Mouse (Mus musculus): ENCODE measurements around the gene Garnl3. TPM values are rescaled to one million over a fixed set of nuclear protein-coding genes. Genes with fewer than 3 reads are reported as not detected.
"Not testable (repeated sequence)": the region's sequence is repeated elsewhere in the genome, so short reads cannot be mapped to it uniquely, and the experiment has no call there.

Garnl3 gene
- total RNA-seq, 1 experiment from 2014 or later, result 1.1 TPM

DNA sequence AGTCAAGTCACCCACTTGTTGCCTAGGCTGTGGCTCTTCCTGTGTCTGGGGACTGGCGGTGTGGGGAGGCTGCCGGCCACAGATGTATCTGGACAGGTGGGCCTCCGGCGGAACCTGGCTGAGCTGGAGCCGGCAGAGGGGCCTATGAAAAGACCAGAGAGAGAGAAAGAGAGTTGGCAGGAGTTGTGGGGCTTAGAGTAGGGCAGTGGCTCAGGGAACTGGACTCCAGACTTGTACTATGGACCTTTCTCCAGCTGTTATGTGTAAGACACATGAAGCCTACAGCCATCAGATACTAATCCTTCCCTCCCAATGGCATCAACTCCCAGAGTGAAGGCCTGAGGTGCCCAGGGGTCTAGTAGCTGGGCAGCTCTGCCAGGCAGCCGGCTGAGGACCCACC lies 27.4 kb upstream of the Garnl3 start:
- no peak for ATAC-seq (replicated peaks; ENCODE audit: low read depth, poor library complexity, severe bottlenecking)

GRCm38 (mm10) chr2:33156283-33156781 lies 24.9 kb upstream of the Garnl3 start:
- ATAC-seq (replicated peaks; ENCODE audit: low read depth, poor library complexity, severe bottlenecking), result no peak

DNA sequence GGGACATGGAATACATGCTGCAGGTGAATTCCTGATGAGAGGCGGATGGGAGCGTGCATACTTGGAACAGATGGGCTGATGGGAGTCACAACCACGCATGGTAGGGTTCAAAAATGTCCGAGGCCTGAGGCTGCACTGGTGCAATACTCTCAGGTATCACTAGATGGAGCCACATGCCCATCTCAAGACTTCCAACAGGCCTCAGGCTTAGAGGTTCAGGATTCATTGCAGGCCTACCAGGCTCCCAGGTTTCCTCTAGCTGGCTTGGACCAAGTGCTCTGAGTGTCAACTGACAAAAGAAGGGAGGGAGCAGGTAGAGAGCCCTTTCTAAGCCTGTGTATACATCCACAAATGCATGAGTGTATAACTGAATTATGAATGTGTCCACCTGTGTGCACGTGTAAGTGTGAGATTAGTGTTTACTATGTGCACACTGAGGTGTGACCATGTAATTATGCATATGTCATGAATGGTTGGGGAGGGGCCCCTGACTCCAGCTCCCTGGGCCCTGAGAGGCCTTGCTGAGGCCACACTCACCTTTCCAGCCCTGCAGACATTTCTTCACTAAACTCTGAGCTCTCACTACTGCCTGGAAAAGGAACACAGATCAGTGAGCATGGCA lies 23.4 kb upstream of the Garnl3 start:
- ATAC-seq (replicated peaks; ENCODE audit: low read depth, poor library complexity, severe bottlenecking), result peak; percentile 94

DNA sequence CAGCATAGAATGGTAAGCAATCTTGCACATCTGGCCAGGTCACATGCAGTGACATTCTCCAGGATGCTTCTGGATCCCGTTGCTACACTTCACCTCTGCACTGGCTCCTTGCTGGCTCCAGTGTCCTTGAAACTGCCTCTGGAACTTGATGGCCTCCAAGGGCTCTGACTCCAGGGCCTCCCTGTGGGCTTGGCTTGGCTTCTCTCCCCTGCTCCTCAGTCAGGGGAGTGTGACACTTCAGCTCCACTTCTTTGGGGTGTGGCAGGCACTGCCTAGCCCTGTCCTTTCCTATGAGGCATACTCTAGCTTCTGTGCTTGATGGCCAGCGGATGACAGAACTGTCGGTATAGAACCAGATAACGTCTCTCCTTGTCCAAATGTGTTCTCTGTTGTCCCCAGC lies 15.5 kb upstream of the Garnl3 start:
- no peak for ATAC-seq (replicated peaks; ENCODE audit: low read depth, poor library complexity, severe bottlenecking)

- ATAC-seq (replicated peaks; ENCODE audit: low read depth, poor library complexity, severe bottlenecking), result no peak
Observed at GRCm38 (mm10) chr2:33143292-33143691, 11.8 kb upstream of the Garnl3 start.

DNA sequence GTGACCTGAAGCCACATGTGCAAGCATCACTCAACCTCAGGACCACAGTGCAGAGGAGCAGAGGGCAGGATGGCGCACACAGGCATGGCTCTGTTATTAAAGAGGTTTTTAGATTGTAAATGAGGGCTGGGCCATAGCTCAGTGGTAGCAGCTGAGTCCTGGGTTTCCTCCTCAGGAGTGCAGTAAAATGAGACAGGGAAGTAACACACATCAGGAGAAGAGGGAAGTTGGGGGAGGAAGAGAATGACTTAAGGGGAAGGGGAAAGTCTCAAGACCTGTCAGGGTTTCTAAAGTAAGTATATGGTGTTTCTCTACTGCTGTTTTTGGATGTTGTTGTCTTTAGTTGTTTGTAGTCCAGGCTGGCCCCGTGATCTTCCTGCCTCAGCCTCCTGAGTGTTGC lies 7.0 kb upstream of the Garnl3 start:
- ATAC-seq (replicated peaks; ENCODE audit: low read depth, poor library complexity, severe bottlenecking), result 0 out of 2 replicates have a peak, but pooled peaks have one; percentile 29

DNA sequence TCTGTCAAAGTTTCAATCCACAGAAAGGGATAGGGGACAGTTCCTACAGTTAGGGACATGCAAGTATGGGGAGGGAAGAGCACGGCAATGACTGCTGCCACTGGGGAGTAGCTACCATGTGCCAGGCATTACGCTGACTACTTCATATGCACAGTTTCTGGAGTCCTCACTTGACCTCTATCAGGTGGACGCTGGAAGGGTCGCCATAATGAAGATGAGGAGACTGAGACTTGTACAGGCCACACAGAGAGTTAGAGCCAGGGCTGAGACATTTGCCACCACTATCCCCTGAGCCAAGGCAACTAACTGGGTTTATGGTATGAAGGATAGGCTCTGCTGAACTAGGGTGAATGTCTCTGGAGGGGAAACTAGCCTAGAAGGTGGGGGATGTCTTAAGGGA lies 6.3 kb upstream of the Garnl3 start:
- ATAC-seq (replicated peaks; ENCODE audit: low read depth, poor library complexity, severe bottlenecking), result no peak

- ATAC-seq (replicated peaks; ENCODE audit: low read depth, poor library complexity, severe bottlenecking), result no peak
Observed at GRCm38 (mm10) chr2:33137244-33137643, 5.8 kb upstream of the Garnl3 start.

DNA sequence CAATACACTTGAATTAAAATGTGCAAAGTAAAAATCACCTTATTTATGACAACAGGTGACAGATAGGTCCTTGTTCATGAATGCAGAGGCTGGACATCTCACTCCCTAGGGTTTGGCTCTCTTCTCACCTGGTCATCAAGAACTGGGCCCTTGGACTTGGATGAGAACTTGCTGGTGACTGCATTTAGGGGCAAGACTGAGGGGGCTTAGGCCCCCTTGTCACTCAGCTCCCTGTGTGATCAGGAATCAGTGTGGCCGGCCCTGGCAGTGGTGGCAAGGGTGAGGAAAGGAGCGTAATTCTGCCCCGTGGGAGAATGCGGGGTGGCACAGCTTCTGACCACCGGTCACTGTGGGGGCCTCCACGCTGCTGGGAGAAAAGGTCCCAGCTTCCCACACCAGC lies 4.9 kb upstream of the Garnl3 start:
- no peak for ATAC-seq (replicated peaks; ENCODE audit: low read depth, poor library complexity, severe bottlenecking)

DNA sequence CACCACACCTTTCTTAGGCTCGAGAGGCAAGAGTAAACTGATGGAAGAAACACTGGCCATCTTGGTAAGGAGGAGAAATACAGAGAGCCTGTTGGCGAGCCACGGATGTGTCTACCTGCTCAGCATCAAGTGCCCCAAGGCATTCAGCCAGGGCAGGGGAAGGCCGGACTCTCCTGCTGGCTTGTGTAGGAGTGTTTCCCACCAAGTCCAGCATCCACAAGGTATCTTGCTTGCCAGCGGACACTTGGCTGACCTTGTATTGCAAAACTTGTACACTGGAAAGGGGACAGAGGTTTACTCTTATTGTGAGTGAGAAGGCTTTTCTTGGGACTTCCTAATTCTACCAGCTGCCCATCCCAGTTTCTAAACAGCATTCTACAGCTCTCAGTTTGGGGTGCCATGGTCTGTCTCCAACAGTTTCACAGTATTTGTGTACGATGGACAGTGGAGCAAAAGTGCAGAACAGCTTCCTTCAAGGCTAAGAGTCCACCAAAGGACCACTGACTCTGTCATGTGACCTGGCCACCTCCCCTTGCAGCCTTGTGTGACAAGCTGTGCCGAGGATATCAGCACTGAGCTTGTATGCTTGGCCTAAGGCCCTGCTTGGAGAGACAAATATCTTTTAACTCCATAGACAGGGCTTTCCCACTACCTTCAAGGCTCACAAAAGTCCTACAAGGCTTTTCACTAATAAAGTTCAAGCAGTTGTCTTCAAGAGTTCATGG lies 3.5 kb upstream of the Garnl3 start:
- no peak for ATAC-seq (replicated peaks; ENCODE audit: low read depth, poor library complexity, severe bottlenecking)

DNA sequence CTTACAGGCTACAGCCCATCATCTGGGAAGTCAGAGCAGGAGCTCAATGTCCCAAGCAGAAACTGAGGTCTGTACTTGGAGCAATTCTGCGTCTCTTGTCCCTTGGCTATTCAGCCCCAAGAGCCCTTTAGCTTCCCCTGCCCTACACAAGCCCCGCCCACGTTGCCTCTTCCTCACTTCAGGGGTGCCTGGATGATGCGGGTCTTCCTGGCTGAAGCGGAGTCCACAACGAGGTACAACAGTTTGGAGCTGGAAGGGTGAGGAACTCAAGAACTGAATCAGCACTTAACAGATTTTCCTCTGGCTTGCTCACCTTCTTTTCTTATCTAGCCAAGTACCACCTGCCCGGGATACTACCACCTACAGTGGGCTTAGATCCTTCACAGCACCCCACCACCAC lies 852 bp upstream of the Garnl3 start:
- no peak for ATAC-seq (replicated peaks; ENCODE audit: low read depth, poor library complexity, severe bottlenecking)

DNA sequence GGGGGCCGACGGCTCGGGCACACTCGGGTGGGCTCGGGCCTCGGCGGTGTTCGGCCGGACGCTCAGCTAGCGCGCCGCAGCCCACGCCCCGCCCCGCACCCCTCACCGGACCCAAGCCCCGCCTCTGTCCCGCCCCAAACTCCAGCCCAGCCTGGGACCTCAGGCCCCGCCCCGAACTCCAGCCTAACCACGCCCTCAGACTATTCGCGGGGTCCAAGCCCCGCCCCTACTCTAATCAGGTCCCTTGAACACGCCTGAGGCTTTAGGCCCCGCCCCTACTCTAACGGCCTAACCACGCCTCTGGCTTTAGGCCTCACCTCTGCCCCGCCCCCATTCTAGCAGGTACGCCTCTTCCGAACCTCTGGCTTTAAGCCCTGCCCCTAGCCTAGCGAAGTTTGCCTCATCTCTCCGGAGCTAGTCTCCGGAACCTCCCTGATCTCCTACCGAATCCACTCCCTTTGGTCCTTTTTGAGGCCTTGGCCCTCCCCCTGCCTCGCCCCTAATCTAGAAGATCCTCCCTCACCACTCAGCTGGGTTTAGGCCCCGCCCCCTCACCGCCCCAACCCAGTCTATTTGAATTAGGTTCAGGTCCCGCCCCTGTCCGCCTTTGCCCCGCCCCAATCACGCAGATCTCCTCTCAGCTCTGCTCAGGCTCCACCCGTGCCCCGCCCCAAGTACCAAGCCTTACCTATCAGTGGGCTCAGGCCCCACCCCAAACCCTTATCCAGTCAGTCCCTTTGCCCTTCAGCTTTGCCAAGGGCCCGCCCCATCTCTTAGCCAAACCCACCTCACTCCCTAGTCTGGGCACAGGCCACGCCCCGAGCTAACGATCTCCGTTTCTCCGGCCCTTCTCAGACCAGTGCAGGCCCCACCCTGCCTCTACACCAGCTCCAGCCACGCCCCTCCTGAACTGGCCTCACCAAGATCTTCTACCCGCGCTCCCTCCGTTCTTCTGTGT lies 649 bp downstream of the Garnl3 start:
- ATAC-seq (replicated peaks; ENCODE audit: low read depth, poor library complexity, severe bottlenecking), result peak; percentile 83

GRCm38 (mm10) chr2:33130141-33130525 lies 1.3 kb downstream of the Garnl3 start:
- ATAC-seq (replicated peaks; ENCODE audit: low read depth, poor library complexity, severe bottlenecking), result 0 out of 2 replicates have a peak, but pooled peaks have one; percentile 0

DNA sequence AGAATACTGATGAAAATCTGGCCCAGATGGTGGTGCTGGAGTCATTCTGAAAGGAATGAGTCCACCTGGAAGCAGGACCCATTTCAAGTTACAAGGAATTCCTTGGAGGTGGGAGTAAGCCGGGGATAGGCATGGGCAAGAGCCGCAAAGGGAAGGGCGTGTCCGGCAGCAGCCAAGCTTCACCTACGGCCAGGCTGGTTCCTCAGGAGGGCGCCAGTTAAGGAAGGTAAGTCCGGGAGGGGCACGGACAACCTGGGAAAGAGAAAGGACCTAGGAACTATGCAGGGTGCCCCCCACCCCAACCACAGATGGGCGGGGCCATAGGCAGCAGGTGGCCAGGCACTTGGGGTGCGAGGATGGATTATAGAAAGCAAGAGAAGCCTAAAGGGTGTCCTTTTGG lies 1.8 kb downstream of the Garnl3 start:
- no peak for ATAC-seq (replicated peaks; ENCODE audit: low read depth, poor library complexity, severe bottlenecking)

DNA sequence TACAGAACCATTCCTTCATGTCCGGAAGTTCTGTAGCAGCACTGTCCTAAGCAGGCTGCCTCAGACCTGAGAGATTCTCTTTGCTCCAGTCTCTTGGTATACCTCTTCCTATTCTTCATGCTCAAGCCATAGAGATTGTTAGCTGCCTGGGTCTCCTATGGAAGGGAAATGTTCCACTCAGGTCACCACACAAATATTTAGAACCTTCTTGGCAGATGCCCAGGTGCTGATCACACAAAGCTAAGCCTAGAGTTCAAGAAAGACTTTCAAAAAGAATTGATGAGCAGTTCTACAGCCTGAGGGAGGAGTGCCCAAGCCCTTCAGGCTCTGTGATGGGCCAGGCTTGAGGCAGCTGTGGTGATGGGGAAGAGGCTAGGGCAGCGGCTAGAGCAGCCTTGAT lies 2.4 kb downstream of the Garnl3 start:
- ATAC-seq (replicated peaks; ENCODE audit: low read depth, poor library complexity, severe bottlenecking), result no peak

- ATAC-seq (replicated peaks; ENCODE audit: low read depth, poor library complexity, severe bottlenecking), result no peak
Observed at GRCm38 (mm10) chr2:33127271-33127670, 4.2 kb downstream of the Garnl3 start.

DNA sequence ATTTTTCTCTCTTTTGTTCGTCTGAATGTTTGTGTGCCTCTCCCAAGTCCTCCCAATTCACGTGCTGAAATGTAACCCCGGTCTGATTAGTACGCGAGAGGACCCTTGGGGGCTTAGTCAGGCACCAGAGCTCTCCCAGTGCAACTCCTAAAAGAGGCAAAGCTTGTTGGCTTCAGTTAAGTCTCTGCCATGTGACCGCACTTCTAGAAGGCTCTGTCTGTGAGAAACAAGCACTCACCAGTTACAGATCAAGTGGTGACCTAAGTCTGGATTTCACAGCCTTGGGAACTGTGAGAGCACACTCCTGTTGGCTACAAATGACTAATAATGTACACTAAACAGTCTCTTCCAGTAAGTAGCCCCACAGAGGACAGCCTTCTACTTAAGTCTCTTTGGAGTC lies 8.6 kb downstream of the Garnl3 start:
- ATAC-seq (replicated peaks; ENCODE audit: low read depth, poor library complexity, severe bottlenecking), result no peak

DNA sequence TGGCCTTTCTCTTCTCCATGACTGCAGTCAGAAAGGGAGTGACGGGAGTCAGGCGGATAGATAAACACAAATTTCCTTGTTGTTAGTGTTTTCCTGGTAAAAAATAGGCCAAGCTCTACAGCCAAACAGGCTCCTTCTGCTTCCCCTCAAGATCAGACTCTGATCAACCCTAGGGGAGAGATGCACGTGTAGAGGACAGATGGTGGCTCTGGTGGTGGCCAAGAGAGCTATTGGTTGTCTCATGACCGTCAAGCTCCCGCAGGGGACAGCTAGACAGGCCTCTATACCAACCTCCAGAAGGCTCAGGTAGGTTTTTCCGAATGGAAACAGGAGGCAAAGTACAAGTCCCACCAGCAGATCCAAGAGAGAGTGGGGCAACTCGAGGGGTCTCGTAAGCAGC lies 30.9 kb downstream of the Garnl3 start:
- ATAC-seq (replicated peaks; ENCODE audit: low read depth, poor library complexity, severe bottlenecking), result no peak

DNA sequence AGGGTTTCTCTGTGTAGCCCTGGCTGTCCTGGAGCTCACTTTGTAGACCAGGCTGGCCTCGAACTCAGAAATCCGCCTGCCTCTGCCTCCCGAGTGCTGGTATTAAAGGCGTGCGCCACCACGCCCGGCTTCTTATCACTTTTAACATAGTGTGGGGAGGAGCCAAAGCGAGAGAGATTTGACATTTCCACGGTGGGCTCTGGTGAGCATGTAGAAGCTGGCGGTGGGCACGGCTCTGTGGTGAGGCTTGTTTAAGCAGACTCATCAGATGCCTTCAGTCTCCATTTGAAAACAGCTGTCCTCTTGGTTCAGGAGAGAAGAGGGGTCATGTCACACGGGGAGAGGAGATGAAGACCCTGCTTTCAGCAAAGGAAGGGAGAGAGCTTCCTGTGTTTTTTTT lies 34.1 kb downstream of the Garnl3 start:
- ATAC-seq (replicated peaks; ENCODE audit: low read depth, poor library complexity, severe bottlenecking), result not testable (repeated sequence)

DNA sequence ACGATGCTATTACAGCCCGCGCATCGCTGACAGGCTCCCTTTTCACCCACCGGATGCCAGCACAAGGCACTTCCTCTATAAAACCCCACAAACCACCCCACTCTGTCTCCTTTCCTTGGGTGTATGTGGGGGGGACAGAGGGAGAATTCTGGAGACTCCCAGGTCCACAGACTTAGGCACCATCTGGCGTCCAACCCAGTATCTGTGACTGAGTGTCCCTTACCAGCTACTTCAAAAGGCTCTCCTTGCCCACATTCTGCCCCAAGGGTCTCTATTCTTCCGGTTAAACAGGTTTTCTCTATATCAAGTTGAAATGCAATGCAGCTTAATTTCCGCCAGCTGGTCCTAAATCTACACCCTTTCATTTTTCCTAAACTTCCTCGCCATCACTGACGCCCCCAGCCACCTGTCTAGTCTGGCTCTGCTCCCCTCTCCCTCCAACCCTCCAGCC lies 36.2 kb downstream of the Garnl3 start:
- no peak for ATAC-seq (replicated peaks; ENCODE audit: low read depth, poor library complexity, severe bottlenecking)

Measured in common myeloid progenitor, adult 5-6 weeks (primary cell).